ENCODE assay signal across 30 mouse cellular contexts in the genomic region with DNA sequence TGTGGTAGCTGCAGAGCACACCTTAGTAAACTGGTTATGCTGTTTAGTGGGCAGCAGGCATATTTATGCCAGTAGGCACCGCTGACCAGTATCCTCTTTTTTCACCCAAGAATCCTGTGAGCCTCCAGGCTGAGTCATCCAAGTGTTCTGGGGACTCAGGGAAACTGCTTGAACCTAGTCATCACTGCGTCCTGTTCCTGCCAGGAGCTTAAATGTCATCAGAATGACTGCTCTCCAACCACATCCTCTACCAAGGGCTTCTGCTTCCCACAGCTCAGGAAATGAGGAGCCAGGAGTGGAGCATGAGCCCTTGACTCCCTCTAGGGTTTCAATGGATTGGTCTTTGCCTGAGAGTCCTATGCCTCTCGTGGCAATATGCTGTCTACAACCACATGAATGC. TPM values are rescaled to one million over a fixed set of nuclear protein-coding genes. Genes with fewer than 3 reads are reported as not detected.
DNase-seq lines count a peak whose midpoint lies in the region; ATAC-seq and TF ChIP-seq lines count a peak whose summit lies in the region.
"Had no signal": no experiment of that assay in that cellular context is flagged by ENCODE, and none has a peak within 500 bp of the region (broad histone marks: within the 10 kb centered on the region; RNA-seq: fewer than 3 reads in every experiment).

No protein-coding gene starts in this region.

- H3K9me3 ChIP-seq in liver, postnatal 0 days (ENCODE audit: low read length): no peaks in the 10 kb centered on the region
- H3K9me3 ChIP-seq: embryonic facial prominence, embryonic 12.5 days; hindbrain, embryonic 12.5 days; limb, embryonic 10.5 days; limb, embryonic 15.5 days; neural tube, embryonic 13.5 days had no signal

- no peak overlapping the region for H3K4me3 ChIP-seq in liver, postnatal 0 days (ENCODE audit: low read depth, low read length)
- H3K4me3 ChIP-seq in C2C12 (ENCODE audit: insufficient read depth, poor library complexity, severe bottlenecking): no peak overlapping the region
- H3K4me3 ChIP-seq in gastrocnemius, adult 2 months: no peak overlapping the region
- H3K4me3 ChIP-seq: embryonic facial prominence, embryonic 12.5 days; hindbrain, embryonic 12.5 days; limb, embryonic 10.5 days; limb, embryonic 15.5 days; neural tube, embryonic 13.5 days had no signal

- no peaks in the 10 kb centered on the region for H3K27me3 ChIP-seq in liver, postnatal 0 days (ENCODE audit: insufficient read depth, low read length)
- no peaks in the 10 kb centered on the region for H3K27me3 ChIP-seq in C2C12 (ENCODE audit: control insufficient read depth, insufficient read depth, insufficient read length)
- H3K27me3 ChIP-seq: embryonic facial prominence, embryonic 12.5 days; hindbrain, embryonic 12.5 days; limb, embryonic 15.5 days; neural tube, embryonic 13.5 days had no signal

- no peak overlapping the region for H3K9ac ChIP-seq in liver, postnatal 0 days (replicated peaks)
- H3K9ac ChIP-seq: embryonic facial prominence, embryonic 12.5 days; hindbrain, embryonic 12.5 days; limb, embryonic 15.5 days; liver, embryonic 14.5 days; lung, embryonic 14.5 days; neural tube, embryonic 13.5 days had no signal

- intact Hi-C loops in gastrocnemius, adult 2 months (cut with DNase I): no loop called here

- ATAC-seq in liver, postnatal 0 days: peak; percentile 29; the same call in 1 of the 2 replicates
- ATAC-seq: forebrain, embryonic 16.5 days; hindbrain, postnatal 0 days; intestine, embryonic 16.5 days; midbrain, embryonic 16.5 days had no signal

- TF ChIP-seq CTCF in liver, postnatal 0 days (IDR thresholded peaks at IDR 0.05; ENCODE audit: low read depth): no peak
- no peak for TF ChIP-seq CTCF in C2C12 (IDR thresholded peaks at IDR 0.05; ENCODE audit: control insufficient read depth, insufficient read depth, insufficient read length)
- TF ChIP-seq CTCF in gastrocnemius, adult 2 months (IDR thresholded peaks at IDR 0.05): no peak

- H3K4me1 ChIP-seq in liver, postnatal 0 days (ENCODE audit: insufficient read depth): no peaks in the 10 kb centered on the region
- H3K4me1 ChIP-seq: embryonic facial prominence, embryonic 12.5 days; hindbrain, embryonic 12.5 days; limb, embryonic 10.5 days; limb, embryonic 15.5 days; neural tube, embryonic 13.5 days had no signal

- peaks cover 7% of the 10 kb centered on the region for H3K79me2 ChIP-seq in C2C12 (ENCODE audit: control insufficient read depth, insufficient read depth)

- no peak for TF ChIP-seq EP300 in liver, postnatal 0 days (IDR thresholded peaks at IDR 0.05; ENCODE audit: low read depth)

- peak overlapping the region; percentile 45 for H3ac ChIP-seq in C2C12 (ENCODE audit: control insufficient read depth, insufficient read length, low read depth)

- H3K79me3 ChIP-seq in C2C12 (ENCODE audit: low read depth): peaks cover 2% of the 10 kb centered on the region

- H3K36me3 ChIP-seq in liver, postnatal 0 days (replicated peaks; ENCODE audit: insufficient read depth, low read length): peaks cover 56% of the 10 kb centered on the region
- H3K36me3 ChIP-seq in C2C12 (ENCODE audit: control insufficient read depth, insufficient read depth): peaks cover 56% of the 10 kb centered on the region

- 69% methylated on average over 3 of the region's 3 CpGs for WGBS in liver, postnatal 0 days (ENCODE audit: insufficient replicate concordance)

- no peak for DNase-seq in liver, postnatal 0 days
- DNase-seq in liver: no peak
- peak; percentile 44 for DNase-seq in adrenal gland, postnatal 14 days
- peak; percentile 53 for DNase-seq in fibroblast of lung, adult 2 months (ENCODE audit: low read depth)
- DNase-seq in gastrocnemius, adult 2 months: no peak
- no peak for DNase-seq in right cerebral cortex, postnatal 14 days
- DNase-seq in kidney, postnatal 4 days: no peak
- DNase-seq: cerebellum, adult 2 months; cerebellum, postnatal 36 days; gastrocnemius, postnatal 25 days; heart, adult 18-20 months; heart, postnatal 36 days; kidney, adult 8-10 months; layer of hippocampus, adult 9-11 months; lung, embryonic 14.5 days; lung, postnatal 14 days had no signal

- H3K27ac ChIP-seq in liver, postnatal 0 days (ENCODE audit: low read depth): no peak overlapping the region
- H3K27ac ChIP-seq in gastrocnemius, adult 2 months: no peak overlapping the region
- H3K27ac ChIP-seq: embryonic facial prominence, embryonic 12.5 days; hindbrain, embryonic 12.5 days; hindbrain, postnatal 0 days; kidney, postnatal 0 days; limb, embryonic 10.5 days; limb, embryonic 15.5 days; liver, embryonic 14.5 days; neural tube, embryonic 13.5 days had no signal

- H3K4me2 ChIP-seq in liver, postnatal 0 days (ENCODE audit: low read depth, low read length): no peak overlapping the region
- H3K4me2 ChIP-seq: embryonic facial prominence, embryonic 12.5 days; heart, embryonic 11.5 days; hindbrain, embryonic 12.5 days; limb, embryonic 15.5 days; lung, embryonic 14.5 days; midbrain, embryonic 11.5 days; neural tube, embryonic 13.5 days had no signal

TF ChIP-seq in C2C12, 6 proteins besides CTCF, POLR2A, EP300 and RAD21:
- peak; percentile 82 for TF ChIP-seq FOSL1 (IDR thresholded peaks at IDR 0.05; ENCODE audit: insufficient read depth, low read length, poor library complexity, severe bottlenecking)
- no peak for TF ChIP-seq CEBPB (IDR thresholded peaks at IDR 0.05; ENCODE audit: low read depth)
- TF ChIP-seq MYOG (IDR thresholded peaks at IDR 0.05; ENCODE audit: control insufficient read depth, extremely low read depth, insufficient read length): no peak
- no peak for TF ChIP-seq MYOD1 (IDR thresholded peaks at IDR 0.05; ENCODE audit: control insufficient read depth, insufficient read length, low read depth)
- TF ChIP-seq MAX (IDR thresholded peaks at IDR 0.05): no peak

RNA-seq across cellular contexts. Expression of gene Drg2, which starts 17.8 kb away (rescaled TPM):
- polyA plus RNA-seq in liver, postnatal 0 days (2015; fragmentation: Nextera tagmentation; extraction: Ambion mirVana): 25.1 and 25.9 TPM in 2 replicates
- polyA plus RNA-seq in C2C12 (2012; fragmentation: generic; extraction: Trizol): 80.6 TPM
- total RNA-seq in adrenal gland, postnatal 14 days (2021): 57.3 and 66.8 TPM in 2 replicates
- 10 to 100 TPM; 26.4 to 26.6 TPM for total RNA-seq in gastrocnemius, adult 2 months (2021)

RNA-seq across cellular contexts. Expression of gene Atpaf2, which starts 18.4 kb away (rescaled TPM):
- 20.9 and 22.6 TPM in 2 replicates for polyA plus RNA-seq in liver, postnatal 0 days (2015; fragmentation: Nextera tagmentation; extraction: Ambion mirVana)
- 41.4 TPM for polyA plus RNA-seq in C2C12 (2012; fragmentation: generic; extraction: Trizol)
- 103 and 111 TPM in 2 replicates for total RNA-seq in adrenal gland, postnatal 14 days (2021)
- total RNA-seq in gastrocnemius, adult 2 months (2021): 10 to 100 TPM; 28.9 to 31.4 TPM

RNA-seq across cellular contexts. Expression of gene Gid4, which starts 19.7 kb away (rescaled TPM):
- 5.1 and 5.6 TPM in 2 replicates for polyA plus RNA-seq in liver, postnatal 0 days (2015; fragmentation: Nextera tagmentation; extraction: Ambion mirVana)
- polyA plus RNA-seq in C2C12 (2012; fragmentation: generic; extraction: Trizol): 6.0 TPM
- total RNA-seq in adrenal gland, postnatal 14 days (2021): 53.9 and 56.5 TPM in 2 replicates
- 10 to 100 TPM; 64.5 to 66.7 TPM for total RNA-seq in gastrocnemius, adult 2 months (2021)

RNA-seq across cellular contexts. Expression of gene Myo15, which starts 32.5 kb away (rescaled TPM):
- 0.06 and 0.09 TPM in 2 replicates for polyA plus RNA-seq in liver, postnatal 0 days (2015; fragmentation: Nextera tagmentation; extraction: Ambion mirVana)
- not detected for polyA plus RNA-seq in C2C12 (2012; fragmentation: generic; extraction: Trizol)
- 0.30 and 0.70 TPM in 2 replicates for total RNA-seq in adrenal gland, postnatal 14 days (2021)
- under 1 TPM in 1 of 2 experiments, not detected in 1; 0.06 TPM for total RNA-seq in gastrocnemius, adult 2 months (2021)
- total RNA-seq: heart, adult 18-20 months had no signal

Comparison
In these comparisons a context has a peak if more than half of its experiments do, and no peak if none do; other contexts are left out.
1. DNase-seq: peak in adrenal gland, postnatal 14 days (single experiment) and fibroblast of lung, adult 2 months (single experiment); none in liver, postnatal 0 days (single experiment), liver (single experiment), gastrocnemius, adult 2 months (single experiment), right cerebral cortex, postnatal 14 days (single experiment) and kidney, postnatal 4 days (0 of 2).